Mouse (Mus musculus) forebrain, embryonic 12.5 days (tissue): ENCODE results near the gene Map3k7cl. TPM values are rescaled to one million over a fixed set of nuclear protein-coding genes. Genes with fewer than 3 reads are reported as not detected.

Source experiments
- ATAC-seq: fragments of 200-750 bp; cut with Nextera tagmentation; 2 replicates; pipeline ENCODE4 v1.8.0; 2017; ENCODE audit warnings: moderate TSS enrichment; ENCODE audit not compliant: low FRiP score
- H3K27ac ChIP-seq: fragments of 300-500 bp; sonication (generic); 2 replicates; pipeline ENCODE4 v1.5.1; 2016; ENCODE audit warnings: mild to moderate bottlenecking
- H3K27me3 ChIP-seq: fragments of 300-500 bp; sonication (generic); 2 replicates; pipeline ENCODE4 v1.6.1; 2016; ENCODE audit warnings: mild to moderate bottlenecking
- H3K36me3 ChIP-seq: fragments of 300-500 bp; sonication (generic); replicated peaks from 2 replicates; pipeline ENCODE4 v1.6.1; 2016; ENCODE audit warnings: mild to moderate bottlenecking
- H3K4me1 ChIP-seq: fragments of 300-500 bp; sonication (generic); 2 replicates; pipeline ENCODE4 v1.6.1; 2016
- H3K4me2 ChIP-seq: fragments of 300-500 bp; sonication (generic); 2 replicates; pipeline ENCODE4 v1.6.1; 2016; ENCODE audit warnings: mild to moderate bottlenecking, moderate library complexity
- H3K4me3 ChIP-seq: fragments of 300-500 bp; sonication (generic); replicated peaks from 2 replicates; pipeline ENCODE4 v1.5.1; 2016; ENCODE audit warnings: mild to moderate bottlenecking
- H3K9ac ChIP-seq: fragments of 300-500 bp; sonication (generic); 2 replicates; pipeline ENCODE4 v1.6.1; 2016; ENCODE audit warnings: mild to moderate bottlenecking
- H3K9me3 ChIP-seq: fragments of 300-500 bp; sonication (generic); 2 replicates; pipeline ENCODE4 v1.6.1; 2016
- WGBS: fragments of 180-500 bp; shearing (Covaris S2); methylation state at CpG from one replicate; pipeline ENCODE4 v1.1.7; 2016; 5-methylcytosine and 5-hydroxymethylcytosine counted together
- polyA plus RNA-seq: library from polyadenylated mRNA; unstranded; fragments of >200 nt; fragmentation: Nextera tagmentation; extraction: Ambion mirVana; gene quantifications from 2 replicates; pipeline ENCODE4 v1.2.1, GENCODE M21; 2016

The Map3k7cl gene
- polyA plus RNA-seq, 1 experiment from 2014 or later = not detected

GRCm38 (mm10) chr16:87623881-87624280, 70.8 kb downstream of the Map3k7cl start:
- no peak overlapping the region for H3K9ac ChIP-seq
- 92% methylated on average over 5 of the region's 5 CpGs for WGBS
- H3K9me3 ChIP-seq = peaks cover 11% of the 10 kb centered on the region
- no peak overlapping the region for H3K4me3 ChIP-seq
- H3K27me3 ChIP-seq = no peaks in the 10 kb centered on the region
- H3K27ac ChIP-seq = no peak overlapping the region
- H3K4me1 ChIP-seq = no peaks in the 10 kb centered on the region
- no peak for ATAC-seq
- no peak overlapping the region for H3K4me2 ChIP-seq
- no peaks in the 10 kb centered on the region for H3K36me3 ChIP-seq

- Histone ChIP-seq H3K9me3 (peaks cover 11% of the 10 kb centered on the region), H3K4me2 (no peak overlapping the region), H3K9ac (no peak overlapping the region), H3K27me3 (no peaks in the 10 kb centered on the region), H3K4me1 (no peaks in the 10 kb centered on the region), H3K4me3 (no peak overlapping the region), H3K27ac (no peak overlapping the region), H3K36me3 (no peaks in the 10 kb centered on the region)
- WGBS = 85% methylated on average over 2 of the region's 2 CpGs
- ATAC-seq = no peak
These were observed 71.8 kb downstream of the Map3k7cl start for GRCm38 (mm10) chr16:87624937-87625336.

GRCm38 (mm10) chr16:87625341-87625740, 72.2 kb downstream of the Map3k7cl start:
- no peak overlapping the region for H3K4me3 ChIP-seq
- H3K36me3 ChIP-seq = no peaks in the 10 kb centered on the region
- no peak overlapping the region for H3K4me2 ChIP-seq
- no peak overlapping the region for H3K27ac ChIP-seq
- H3K9ac ChIP-seq = no peak overlapping the region
- 76% methylated on average over 3 of the region's 3 CpGs for WGBS
- H3K27me3 ChIP-seq = no peaks in the 10 kb centered on the region
- peaks cover 11% of the 10 kb centered on the region for H3K9me3 ChIP-seq
- ATAC-seq = no peak
- no peaks in the 10 kb centered on the region for H3K4me1 ChIP-seq

GRCm38 (mm10) chr16:87625816-87626215, 72.7 kb downstream of the Map3k7cl start:
- H3K36me3 ChIP-seq = no peaks in the 10 kb centered on the region
- no peak overlapping the region for H3K4me3 ChIP-seq
- H3K27ac ChIP-seq = no peak overlapping the region
- no peaks in the 10 kb centered on the region for H3K27me3 ChIP-seq
- no peak overlapping the region for H3K9ac ChIP-seq
- H3K4me2 ChIP-seq = no peak overlapping the region
- WGBS = 94% methylated on average over 8 of the region's 8 CpGs
- no peak for ATAC-seq
- no peaks in the 10 kb centered on the region for H3K4me1 ChIP-seq
- H3K9me3 ChIP-seq = peaks cover 11% of the 10 kb centered on the region

GRCm38 (mm10) chr16:87626696-87627095, 73.6 kb downstream of the Map3k7cl start:
- no peak overlapping the region for H3K9ac ChIP-seq
- WGBS = 96% methylated on average over 4 of the region's 4 CpGs
- H3K4me3 ChIP-seq = no peak overlapping the region
- no peaks in the 10 kb centered on the region for H3K36me3 ChIP-seq
- no peaks in the 10 kb centered on the region for H3K27me3 ChIP-seq
- ATAC-seq = no peak
- no peak overlapping the region for H3K27ac ChIP-seq
- no peak overlapping the region for H3K4me2 ChIP-seq
- H3K4me1 ChIP-seq = no peaks in the 10 kb centered on the region
- H3K9me3 ChIP-seq = peaks cover 11% of the 10 kb centered on the region

- H3K4me3 ChIP-seq = no peak overlapping the region
- no peak overlapping the region for H3K27ac ChIP-seq
- no peak for ATAC-seq
- no peaks in the 10 kb centered on the region for H3K4me1 ChIP-seq
- no peaks in the 10 kb centered on the region for H3K36me3 ChIP-seq
- no peaks in the 10 kb centered on the region for H3K9me3 ChIP-seq
- H3K27me3 ChIP-seq = no peaks in the 10 kb centered on the region
- no peak overlapping the region for H3K4me2 ChIP-seq
- H3K9ac ChIP-seq = no peak overlapping the region
These were observed 81.6 kb downstream of the Map3k7cl start for GRCm38 (mm10) chr16:87634709-87635108.

- H3K9me3 ChIP-seq = no peaks in the 10 kb centered on the region
- H3K36me3 ChIP-seq = no peaks in the 10 kb centered on the region
- no peak overlapping the region for H3K27ac ChIP-seq
- no peaks in the 10 kb centered on the region for H3K27me3 ChIP-seq
- H3K4me1 ChIP-seq = no peaks in the 10 kb centered on the region
- 94% methylated on average over 6 of the region's 6 CpGs for WGBS
- H3K4me3 ChIP-seq = no peak overlapping the region
- H3K4me2 ChIP-seq = no peak overlapping the region
- ATAC-seq = no peak
- H3K9ac ChIP-seq = no peak overlapping the region
These were observed 82.2 kb downstream of the Map3k7cl start for GRCm38 (mm10) chr16:87635213-87635755.

- WGBS = 81% methylated on average over 4 of the region's 4 CpGs
- Histone ChIP-seq H3K9ac (no peak overlapping the region), H3K9me3 (no peaks in the 10 kb centered on the region), H3K36me3 (no peaks in the 10 kb centered on the region), H3K4me2 (no peak overlapping the region), H3K4me1 (no peaks in the 10 kb centered on the region), H3K27ac (no peak overlapping the region), H3K27me3 (no peaks in the 10 kb centered on the region), H3K4me3 (no peak overlapping the region)
- ATAC-seq = no peak
These were observed 82.7 kb downstream of the Map3k7cl start for GRCm38 (mm10) chr16:87635841-87636240.

- WGBS = 45% methylated on average over 1 of the region's 1 CpGs
- Histone ChIP-seq H3K9ac (no peak overlapping the region), H3K27me3 (no peaks in the 10 kb centered on the region), H3K4me2 (no peak overlapping the region), H3K9me3 (no peaks in the 10 kb centered on the region), H3K27ac (no peak overlapping the region), H3K4me1 (no peaks in the 10 kb centered on the region), H3K36me3 (no peaks in the 10 kb centered on the region), H3K4me3 (no peak overlapping the region)
- ATAC-seq = no peak
These were observed 85.0 kb downstream of the Map3k7cl start for GRCm38 (mm10) chr16:87638098-87638497.

GRCm38 (mm10) chr16:87642234-87642633, 89.1 kb downstream of the Map3k7cl start:
- peaks cover 7% of the 10 kb centered on the region; the same call in 1 of the 2 replicates for H3K4me1 ChIP-seq

GRCm38 (mm10) chr16:87644111-87644770, 91.1 kb downstream of the Map3k7cl start:
- WGBS = 78% methylated on average over 14 of the region's 14 CpGs

More at GRCm38 (mm10) chr16:87642234-87642633, 89.1 kb downstream of the Map3k7cl start:
- Histone ChIP-seq H3K4me2 (no peak overlapping the region), H3K4me3 (no peak overlapping the region), H3K9me3 (no peaks in the 10 kb centered on the region), H3K27ac (no peak overlapping the region), H3K36me3 (no peaks in the 10 kb centered on the region), H3K27me3 (no peaks in the 10 kb centered on the region), H3K9ac (no peak overlapping the region)
- WGBS = 94% methylated on average over 7 of the region's 7 CpGs
- no peak for ATAC-seq

More at GRCm38 (mm10) chr16:87644111-87644770, 91.1 kb downstream of the Map3k7cl start:
- Histone ChIP-seq H3K9me3 (no peaks in the 10 kb centered on the region), H3K36me3 (no peaks in the 10 kb centered on the region), H3K4me1 (peaks cover 7% of the 10 kb centered on the region; the same call in 1 of the 2 replicates), H3K4me3 (no peak overlapping the region), H3K27me3 (no peaks in the 10 kb centered on the region), H3K9ac (no peak overlapping the region), H3K4me2 (no peak overlapping the region), H3K27ac (no peak overlapping the region)
- ATAC-seq = no peak
